Mouse (Mus musculus): ENCODE results near the gene Csad.

The Csad gene

DNA sequence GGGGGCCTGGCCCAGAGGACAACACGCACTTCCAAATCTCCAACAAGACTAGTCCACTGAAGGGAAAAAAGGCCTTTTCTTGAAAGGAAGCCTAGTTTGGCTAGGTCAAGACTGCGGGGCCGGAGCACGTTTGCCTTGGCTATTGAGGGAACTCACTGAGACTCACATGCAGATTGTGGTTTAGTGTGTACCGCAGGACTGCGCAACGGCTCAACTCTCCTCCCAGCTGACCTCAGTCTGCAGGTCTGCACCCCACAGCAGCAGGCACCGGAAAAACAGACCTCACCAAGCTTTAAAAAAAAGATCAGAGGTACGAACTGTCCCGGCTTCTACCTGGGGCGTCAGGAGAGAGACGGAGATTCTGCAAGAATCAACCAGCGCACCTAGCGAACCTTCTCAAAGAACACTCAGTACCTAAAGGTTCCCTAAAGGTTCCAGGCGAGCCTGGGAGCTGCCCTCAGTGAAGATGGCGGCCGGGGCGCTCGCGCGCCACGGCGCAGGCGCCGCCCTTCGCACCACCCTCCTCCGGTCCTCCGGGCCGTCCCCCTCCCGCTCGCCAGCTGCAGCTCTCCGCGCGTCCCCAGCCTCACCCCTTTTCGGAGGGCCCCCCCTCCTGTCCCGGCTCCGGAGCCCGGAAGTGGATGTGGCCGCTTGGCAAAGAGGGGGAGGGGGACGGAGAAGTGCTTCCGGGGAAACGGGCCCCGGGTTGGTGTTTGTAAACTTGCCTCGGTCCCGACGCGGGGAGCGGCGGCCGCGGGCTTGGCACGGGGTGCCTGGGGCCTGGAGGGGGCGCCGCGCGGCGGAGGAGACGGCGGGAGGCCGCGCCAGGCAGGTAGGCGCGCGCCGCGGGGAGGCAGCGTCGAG, 1.3 kb downstream of the Csad start, which contains the start of gene Zfp740:
Zfp740 (plus strand) TSS at position 279 of the 864 bp plus-strand sequence.
- DNase-seq (ENCODE audit: low spot score in 2 of 2) = peak; percentile 89

DNA sequence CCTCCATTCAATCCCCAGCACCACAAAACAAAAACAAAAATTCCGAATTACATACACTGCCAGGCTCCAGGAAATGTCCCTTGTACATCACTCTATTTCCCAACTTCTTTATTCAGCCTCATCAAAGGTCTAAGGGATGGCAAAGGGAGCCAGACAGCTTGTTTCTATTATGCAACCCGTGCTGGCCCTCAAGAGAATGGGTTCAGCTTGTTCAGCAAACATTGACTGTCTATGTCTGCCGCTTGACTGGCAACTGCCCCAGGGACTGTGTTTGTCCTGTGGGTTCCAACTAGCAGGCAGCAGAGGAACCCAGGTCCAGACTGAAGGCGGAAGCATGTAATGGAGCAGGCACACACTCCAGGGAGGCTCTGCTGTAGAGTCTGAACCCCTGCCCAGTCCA, 5.7 kb downstream of the Csad start:
- no peak for DNase-seq (ENCODE audit: low spot score in 2 of 2)

DNA sequence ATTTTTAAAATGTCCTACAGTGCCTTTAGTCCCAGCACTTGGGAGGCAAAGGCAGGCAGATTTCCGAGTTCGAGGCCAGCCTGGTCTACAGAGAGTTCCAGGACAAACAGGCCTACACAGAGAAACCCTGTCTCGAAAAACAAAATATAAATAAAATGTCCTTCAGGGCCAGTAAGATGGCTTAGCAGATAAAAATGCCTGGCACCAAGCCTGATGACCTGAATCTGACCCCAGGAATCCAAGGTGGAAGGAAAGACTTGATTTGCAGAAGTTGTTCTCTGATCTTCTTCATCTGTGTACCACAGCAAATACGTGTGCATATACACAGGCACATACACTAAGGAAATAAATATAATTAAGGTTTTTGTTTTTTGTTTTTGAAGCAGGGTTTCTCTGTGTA, 9.2 kb downstream of the Csad start:
- no peak for DNase-seq (ENCODE audit: low spot score in 2 of 2)

DNA sequence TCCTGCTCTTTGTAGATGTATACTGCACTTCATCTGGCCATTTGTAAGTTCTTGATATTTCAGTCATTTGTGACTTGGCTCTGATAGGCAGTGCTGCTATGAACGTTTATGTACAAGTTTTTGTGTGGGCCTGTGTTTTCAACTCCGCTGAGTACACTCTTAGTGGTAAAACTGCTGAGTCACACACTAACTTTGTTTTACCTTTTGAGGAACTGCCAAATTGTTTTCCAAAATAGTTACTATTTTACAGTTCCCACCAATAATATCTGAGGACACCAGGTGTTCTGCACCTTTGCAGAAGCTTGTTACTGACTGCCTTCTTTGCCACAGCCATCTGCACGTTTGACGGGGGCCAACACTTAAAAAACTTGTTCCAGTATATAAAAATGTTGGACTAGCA, 10.1 kb downstream of the Csad start:
- DNase-seq (ENCODE audit: low spot score in 2 of 2) = no peak

DNA sequence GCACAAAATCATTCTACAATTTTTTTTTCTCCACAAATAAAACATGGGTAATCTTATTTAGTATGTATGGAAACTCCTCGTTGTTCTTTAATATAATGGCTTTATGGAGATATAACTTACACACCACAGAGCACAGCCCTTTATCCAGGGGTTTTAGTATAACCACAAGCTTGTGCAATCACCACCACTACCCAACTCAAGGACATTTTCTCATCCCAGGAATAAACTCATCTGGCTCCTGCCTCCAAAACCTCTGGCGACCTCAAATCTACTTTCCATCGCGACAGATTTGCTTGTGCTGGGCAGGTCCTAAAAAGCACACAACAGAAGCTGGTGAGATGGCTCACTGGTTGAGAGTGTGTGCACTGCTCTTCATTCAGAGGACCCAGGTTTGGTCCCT, 10.9 kb downstream of the Csad start:
- DNase-seq (ENCODE audit: low spot score in 2 of 2) = no peak

DNA sequence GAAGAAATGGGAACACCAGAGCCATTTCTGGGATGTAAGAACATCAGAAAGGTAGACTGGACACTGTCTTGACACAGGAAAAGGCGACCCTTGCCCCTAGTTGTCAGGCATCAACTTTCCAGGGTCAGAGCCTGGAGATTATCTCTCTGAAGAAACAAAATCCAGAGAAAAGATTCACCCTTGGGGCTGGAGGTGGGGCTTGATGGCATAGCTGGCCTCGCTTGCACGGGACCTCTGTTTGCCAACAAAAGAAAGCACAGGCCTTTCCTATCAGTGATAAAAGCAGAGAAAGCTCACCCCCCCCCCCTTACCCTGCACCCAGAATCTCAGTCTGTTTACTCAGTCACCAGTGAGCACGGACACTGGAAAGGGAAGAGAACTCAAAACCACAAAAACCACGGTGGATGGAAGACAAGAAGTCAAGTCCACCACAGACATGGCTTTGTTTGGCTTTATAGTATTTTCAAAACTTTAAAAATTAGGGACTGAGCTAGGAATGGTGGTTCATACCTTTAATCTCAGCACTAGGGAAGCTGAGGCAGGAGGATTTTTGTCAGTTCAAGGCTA, 11.6 kb downstream of the Csad start:
- DNase-seq (ENCODE audit: low spot score in 2 of 2) = no peak

DNA sequence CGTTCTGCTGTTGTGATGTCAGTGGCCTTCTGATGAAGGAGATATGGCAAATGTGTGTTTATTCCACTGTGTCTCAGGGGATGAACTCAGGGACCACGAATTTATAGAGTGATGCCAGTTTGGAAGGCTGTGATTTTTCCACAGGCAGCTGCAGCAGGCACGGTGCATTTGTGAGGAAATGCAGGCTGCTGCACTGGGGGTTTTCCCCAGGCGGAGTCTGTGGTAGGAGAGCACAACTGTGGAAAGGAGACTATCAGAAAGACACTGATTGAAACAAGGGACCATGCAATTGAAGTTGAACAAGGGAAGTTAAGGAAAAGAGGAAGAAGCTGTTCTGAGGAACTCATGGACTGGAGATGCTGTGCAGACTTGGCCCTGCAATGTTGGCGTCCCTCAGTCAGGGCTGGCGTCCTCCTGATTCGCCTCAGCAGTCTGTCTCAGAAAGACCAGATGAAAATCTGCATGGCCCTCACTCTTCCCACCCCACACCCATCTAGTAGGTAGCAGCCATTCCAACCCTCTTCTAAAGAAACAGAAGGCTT, 12.2 kb downstream of the Csad start:
- DNase-seq (ENCODE audit: low spot score in 2 of 2) = no peak

DNA sequence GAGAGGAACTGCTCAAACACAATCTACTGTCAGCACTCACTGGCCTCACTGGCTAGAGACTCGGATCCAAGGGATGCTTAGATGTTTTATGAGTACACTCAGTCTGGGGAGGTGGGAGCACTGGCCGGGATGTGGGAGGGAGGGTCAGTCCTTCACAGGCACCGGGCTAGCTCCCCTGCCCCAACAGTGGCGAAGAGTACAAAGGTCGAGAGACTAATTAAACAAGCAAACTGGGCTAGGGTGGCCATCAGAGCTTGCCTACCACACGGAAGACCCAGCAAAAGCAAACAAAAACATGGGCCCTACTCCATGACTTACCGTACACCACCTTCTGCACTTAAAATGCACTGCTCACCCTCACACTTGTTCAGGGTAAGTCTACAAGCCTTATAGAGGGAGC, 12.8 kb downstream of the Csad start:
- DNase-seq (ENCODE audit: low spot score in 2 of 2) = no peak

DNA sequence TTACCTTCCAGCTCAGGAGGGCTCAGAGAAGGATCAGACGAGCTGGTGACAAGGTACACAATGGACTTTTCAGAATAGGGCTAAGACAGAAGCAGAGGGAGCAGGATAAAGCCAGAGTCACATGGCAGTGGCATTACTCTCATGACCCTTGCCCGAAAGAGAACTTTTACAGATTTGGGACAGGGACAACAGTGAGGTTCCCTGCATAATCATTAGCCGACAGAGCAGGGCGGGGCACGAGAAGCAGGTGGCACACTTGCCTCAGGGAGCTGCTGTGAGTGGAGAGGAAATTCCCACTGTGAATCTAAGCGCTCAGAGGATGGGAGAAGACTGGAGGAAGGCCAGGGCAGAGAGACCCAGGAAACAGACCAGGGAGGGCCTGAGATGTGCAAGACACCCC, 15.6 kb downstream of the Csad start:
- no peak for DNase-seq (ENCODE audit: low spot score in 2 of 2)

DNA sequence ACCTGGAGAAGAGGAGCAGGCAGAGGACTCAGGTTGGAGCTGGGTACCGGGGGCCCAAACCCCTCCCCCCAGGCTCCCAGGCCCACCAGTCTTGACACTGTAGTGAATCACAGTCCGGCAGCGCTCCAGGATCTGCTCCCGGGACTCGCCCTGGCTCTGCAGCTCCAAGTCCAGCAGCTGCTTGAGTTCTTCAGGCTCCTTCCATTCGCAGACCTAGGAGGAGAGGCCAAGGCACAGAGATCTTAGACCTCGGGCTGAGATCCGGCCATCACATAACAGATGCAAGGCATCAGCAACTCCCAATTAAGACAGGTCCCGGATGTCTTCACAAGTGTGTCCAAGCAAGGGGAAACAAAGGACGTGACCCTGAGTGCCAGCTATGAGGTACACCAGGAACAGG, 16.4 kb downstream of the Csad start:
- no peak for DNase-seq (ENCODE audit: low spot score in 2 of 2)

DNA sequence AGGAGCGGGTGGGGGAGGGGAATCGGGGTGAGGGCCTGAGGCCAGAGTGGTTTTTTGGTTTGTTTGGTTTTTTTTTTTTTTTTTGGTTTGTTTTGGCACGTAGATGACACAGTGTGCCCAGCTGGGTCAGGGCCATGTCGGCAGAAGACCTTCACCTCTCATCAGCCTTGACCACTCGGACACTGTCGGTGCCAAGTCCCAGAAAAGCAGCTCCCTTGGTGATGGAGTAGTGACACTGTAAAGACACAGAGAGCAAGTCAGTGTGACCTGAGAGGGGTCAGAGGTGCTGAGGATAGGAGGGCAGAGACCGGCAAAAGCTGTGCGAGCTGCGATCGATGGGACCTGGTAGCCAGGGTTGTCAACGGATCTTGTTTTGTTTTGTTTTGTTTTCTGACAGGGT, 18.3 kb downstream of the Csad start:
- DNase-seq (ENCODE audit: low spot score in 2 of 2) = no peak

DNA sequence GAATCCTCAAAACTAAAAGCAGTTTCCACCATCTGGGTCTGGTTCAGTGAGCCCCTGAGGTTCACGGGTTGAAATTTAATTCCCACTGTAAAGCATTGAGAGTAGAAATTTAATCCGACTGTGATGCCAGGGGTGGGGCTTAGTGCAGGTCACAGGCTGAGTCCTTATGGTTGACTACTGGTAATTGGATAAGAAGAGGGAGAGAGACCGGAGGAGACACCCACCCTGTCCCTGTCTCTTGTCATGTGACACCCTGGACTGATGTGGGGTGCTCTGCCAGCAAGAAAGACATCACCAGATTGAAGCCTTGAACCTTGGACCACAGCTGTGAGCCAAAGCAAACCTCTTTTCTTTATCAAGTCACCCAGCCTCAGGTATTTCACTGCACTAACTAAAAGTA, 21.4 kb downstream of the Csad start:
- DNase-seq (ENCODE audit: low spot score in 2 of 2) = no peak

DNA sequence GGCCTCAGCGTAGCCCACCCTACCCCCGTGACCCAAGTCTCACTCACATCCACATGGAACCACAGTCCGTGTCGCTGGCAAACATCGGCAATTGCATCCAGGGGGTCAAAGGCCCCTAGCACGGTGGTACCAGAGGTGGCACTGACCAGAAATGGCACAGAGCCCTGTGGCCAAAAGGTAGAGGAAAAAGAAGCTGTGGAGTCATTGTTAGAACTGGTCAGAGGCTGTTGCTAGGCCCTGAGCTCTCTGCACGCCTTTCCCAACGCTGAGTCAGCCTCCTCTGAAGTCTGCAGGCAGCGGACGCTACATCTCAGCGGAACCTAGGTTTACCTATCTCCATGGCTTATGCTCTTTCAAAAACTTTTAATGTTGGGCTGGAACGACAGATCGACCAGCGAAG, 24.6 kb downstream of the Csad start:
- DNase-seq (ENCODE audit: low spot score in 2 of 2) = no peak

DNA sequence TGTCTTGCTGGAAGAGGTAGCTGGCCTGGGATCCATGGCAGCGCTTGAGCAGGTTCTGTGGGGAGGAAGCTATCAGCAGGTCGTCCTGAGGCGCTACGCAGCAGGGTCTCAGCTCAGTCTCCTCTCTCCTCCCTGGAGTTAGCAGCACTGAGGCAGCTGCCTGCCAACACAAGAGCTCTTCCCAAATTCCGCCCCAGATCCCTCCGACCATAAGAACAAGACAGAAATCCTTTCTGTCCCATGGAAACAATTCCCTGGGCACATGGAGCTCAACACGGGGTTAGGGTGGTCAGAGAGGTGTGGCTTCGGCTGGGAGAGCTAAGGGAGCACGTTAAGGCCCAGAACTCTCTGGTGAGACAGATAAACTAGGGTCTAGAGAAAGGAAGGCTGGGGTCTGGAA, 25.4 kb downstream of the Csad start:
- DNase-seq (ENCODE audit: low spot score in 2 of 2) = no peak

DNA sequence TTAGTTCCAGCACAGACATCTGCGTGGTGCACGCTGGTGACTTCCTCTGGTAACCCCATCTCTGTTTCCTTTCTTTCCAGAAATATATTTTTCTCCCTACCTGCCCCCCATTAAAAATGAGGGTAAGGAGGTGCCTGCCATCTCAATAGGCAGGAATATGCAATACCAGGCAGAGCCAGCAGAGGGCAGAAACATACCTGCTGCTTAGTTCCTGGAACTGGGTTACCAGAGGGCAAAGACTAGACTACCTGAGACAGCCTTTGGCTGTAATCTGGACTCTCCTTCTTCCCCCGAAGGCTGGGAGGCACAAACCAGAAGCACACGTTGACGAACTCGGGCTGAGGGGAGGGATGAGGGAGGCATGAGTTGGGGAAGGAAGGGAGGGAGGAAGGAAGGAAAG, 26.2 kb downstream of the Csad start:
- peak in 1 of 2 experiments; percentile 77 for DNase-seq (ENCODE audit: low spot score in 2 of 2)

DNA sequence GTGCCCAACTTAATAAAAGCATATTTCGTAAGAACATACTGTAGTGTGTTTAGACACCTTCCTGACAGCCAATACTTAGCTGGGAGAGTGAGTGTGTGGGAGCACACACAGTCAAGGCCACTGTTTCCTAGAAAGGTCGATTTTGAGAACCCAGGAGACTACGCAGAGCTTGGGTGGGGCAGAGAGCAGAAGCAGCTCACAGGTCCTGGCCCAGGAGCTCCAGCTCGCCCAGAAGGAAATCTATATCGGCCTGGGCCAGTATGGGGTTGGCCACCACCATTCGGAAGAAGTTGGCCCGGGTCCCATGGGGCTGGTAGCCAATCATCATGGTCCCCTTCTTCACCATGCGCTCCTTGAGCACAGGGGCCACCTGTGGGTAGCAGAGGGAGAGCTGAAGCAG, 27.1 kb downstream of the Csad start:
- no peak for DNase-seq (ENCODE audit: low spot score in 2 of 2)

DNA sequence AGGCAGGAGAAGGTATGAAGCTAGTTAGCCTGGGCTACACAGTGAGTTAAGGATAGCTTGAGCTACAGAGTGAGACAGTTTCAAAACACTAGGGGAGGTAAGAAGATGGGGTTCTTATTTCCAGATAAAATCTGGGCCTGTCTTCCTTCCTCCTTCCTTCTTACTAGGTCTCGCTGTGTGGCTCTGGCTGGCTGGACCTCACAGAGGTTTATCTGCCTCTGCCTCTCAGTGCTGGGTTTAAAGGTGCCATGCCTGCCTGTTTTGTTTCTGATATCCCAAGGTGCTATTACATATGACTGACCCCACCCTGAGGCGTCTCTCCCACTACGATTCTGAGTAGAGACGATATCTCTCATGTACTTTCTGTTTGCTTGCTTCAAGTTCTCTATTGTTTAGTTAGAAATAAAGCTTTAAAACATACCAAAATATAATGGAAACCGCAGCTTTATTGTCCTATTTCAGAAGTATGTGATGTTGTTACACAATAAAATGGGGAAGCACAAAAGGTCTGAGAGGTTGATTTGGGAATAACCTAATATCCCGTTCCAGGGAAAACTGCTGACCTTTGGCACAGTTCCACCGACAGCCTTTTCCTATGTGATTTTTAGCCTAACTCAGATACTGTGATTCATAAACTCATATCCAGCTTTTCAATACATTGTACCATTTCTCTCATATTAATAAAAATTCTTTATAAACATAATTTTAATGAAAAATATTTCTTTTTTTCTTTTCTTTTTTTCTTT, 27.8 kb downstream of the Csad start:
- no peak for DNase-seq (ENCODE audit: low spot score in 2 of 2)

DNA sequence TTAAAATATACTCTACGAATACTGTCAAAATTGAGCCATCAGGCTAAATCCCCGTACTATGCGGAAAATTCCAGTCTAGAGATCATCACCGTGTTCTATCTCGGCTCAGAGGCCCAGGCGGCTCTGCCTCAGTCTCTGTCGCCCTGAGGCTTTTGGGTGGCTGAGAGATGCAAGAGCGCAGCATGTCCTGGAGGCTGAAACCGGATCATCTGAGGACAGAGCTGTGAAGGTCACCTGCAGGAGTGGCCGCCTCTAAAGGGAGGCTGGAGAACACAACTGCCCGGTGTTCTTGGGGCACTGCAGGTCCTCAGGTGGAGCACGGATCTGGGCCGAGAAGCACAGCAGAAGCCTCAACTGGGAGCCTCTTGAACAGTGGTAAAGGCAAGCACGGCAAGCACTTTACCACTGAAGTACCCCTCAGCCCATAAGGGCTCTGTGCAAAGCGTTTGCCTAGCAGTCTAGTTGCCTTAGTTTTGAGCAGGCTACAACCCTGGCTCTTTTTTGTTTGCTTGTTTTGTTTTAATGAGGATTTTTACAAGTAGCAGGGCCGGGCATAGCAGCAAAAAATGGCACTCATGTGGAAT, 28.7 kb downstream of the Csad start:
- DNase-seq (ENCODE audit: low spot score in 2 of 2) = no peak

DNA sequence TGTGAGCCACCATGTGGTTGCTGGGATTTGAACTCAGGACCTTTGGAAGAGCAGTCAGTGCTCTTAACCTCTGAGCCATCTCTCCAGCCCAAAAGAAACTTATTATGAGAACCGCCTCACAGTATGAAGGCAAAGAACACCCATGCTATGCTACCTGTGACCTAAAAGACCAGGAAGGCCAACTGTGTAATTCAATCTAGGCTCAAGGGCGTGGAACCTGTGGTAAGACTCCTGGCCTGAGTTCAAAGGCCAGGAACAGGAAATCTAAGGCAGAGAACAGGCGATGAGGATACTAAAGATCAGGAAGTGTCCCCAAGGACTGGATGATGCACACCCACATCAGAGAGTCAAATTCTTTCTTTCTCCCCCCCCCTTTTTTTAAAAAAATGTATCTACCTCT, 30.9 kb downstream of the Csad start:
- no peak for DNase-seq (ENCODE audit: low spot score in 2 of 2)

DNA sequence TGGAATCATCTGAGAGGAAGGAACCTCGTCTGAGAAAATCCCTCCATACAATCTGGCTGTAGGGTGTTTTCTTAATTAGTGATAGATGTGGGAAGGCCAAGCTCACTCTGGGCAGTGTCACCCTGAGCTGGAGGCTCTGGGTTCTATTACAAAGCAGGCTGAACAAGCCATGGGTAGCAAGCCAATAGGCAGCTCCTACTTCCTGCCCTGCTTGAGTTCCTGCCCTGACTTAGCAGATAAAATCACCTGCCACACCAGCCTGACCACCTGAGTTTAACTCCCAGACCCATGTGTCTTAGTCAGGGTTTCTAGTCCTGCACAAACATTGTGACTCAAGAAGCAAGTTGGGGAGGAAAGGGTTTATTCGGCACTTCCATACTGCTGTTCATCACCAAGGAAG, 35.5 kb downstream of the Csad start:
- no peak for DNase-seq (ENCODE audit: low spot score in 2 of 2)

DNA sequence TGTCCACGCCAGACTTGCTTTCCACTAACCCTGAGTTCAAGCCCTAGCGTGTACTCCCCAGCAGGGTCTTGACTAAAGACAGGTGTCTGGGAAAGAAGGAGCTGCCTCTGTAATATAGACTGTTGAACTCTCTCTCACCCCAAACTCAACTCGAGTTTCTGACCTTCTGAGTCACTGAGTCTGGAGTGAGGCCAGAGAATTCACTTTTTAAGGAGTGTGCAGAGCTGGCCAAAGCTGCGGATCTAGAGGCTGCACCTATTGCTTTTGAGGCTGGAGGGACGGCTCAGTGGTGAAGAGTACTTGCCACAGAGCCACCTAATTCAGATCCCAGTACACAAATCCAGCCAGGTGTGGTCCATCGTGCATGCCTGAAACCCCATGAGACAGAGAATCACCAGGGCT, 36.9 kb downstream of the Csad start:
- DNase-seq (ENCODE audit: low spot score in 2 of 2) = no peak

DNA sequence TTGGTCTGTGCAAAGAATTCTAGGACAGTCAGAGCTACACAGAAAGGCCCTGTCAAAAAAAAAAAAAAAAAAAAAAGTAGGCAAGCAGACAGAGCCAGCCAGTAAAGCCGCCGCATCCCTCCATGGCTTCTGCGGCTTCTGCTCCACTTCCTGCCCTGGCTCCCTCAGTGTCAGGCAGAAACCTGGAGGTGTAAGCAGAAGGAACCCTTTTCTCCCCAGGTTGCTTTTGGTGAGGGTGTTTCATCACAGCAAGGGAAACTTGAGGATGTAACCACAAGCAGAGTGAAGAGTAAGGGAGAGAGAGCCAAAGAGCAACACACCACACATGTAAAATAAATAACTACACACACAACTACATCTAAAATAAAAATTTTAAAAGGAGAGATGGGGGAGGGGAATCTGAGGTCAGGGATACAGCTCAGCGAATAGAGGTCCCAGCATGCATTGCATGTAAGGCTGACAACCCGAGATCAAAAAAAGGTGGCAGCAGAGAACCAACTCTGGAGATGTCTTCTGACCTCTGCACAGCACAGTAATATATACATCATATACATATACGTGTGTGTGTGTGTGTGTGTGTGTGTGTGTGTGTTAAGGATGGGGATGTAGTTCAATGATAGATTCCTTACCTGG, 38.9 kb downstream of the Csad start:
- DNase-seq (ENCODE audit: low spot score in 2 of 2) = no peak

All from frontal cortex, postnatal 14 days (tissue).